Mouse (Mus musculus) embryonic facial prominence, embryonic 14.5 days (tissue): Measurements from ENCODE around the gene Tcirg1. TPM values are rescaled to one million over a fixed set of nuclear protein-coding genes. Genes with fewer than 3 reads are reported as not detected.
A peak's percentile ranks its signal among the peaks of the same experiment; 100 is the strongest.

ENCODE experiments used
- ATAC-seq: fragments of 200-750 bp; cut with Nextera tagmentation; 2 replicates; pipeline ENCODE4 v1.8.0; 2017; ENCODE audit warnings: low read depth, moderate number of reproducible peaks, moderate TSS enrichment
- DNase-seq: peaks from one replicate; pipeline ENCODE4 v3.0.0-alpha.2; 2015; ENCODE audit warnings: low spot score
- H3K27ac ChIP-seq: fragments of 300-500 bp; sonication (generic); replicated peaks from 2 replicates; pipeline ENCODE4 v1.5.1; 2014; ENCODE audit warnings: low read depth, mild to moderate bottlenecking, low read length, moderate library complexity
- H3K27me3 ChIP-seq: fragments of 300-500 bp; sonication (generic); replicated peaks from 2 replicates; pipeline ENCODE4 v1.6.1; 2014; ENCODE audit warnings: low read length; ENCODE audit not compliant: control insufficient read depth, insufficient read depth
- H3K36me3 ChIP-seq: fragments of 300-500 bp; sonication (generic); 2 replicates; pipeline ENCODE4 v1.6.1; 2014; ENCODE audit warnings: low read length, mixed read lengths; ENCODE audit not compliant: control insufficient read depth, insufficient read depth
- H3K4me1 ChIP-seq: fragments of 300-500 bp; sonication (generic); 2 replicates; pipeline ENCODE4 v1.6.1; 2014; ENCODE audit warnings: antibody characterized with exemption, low read length; ENCODE audit not compliant: control insufficient read depth, insufficient read depth
- H3K4me2 ChIP-seq: fragments of 300-500 bp; sonication (generic); 2 replicates; pipeline ENCODE4 v1.6.1; 2014; ENCODE audit warnings: low read depth, mild to moderate bottlenecking, low read length, moderate library complexity, mixed read lengths
- H3K4me3 ChIP-seq: fragments of 300-500 bp; sonication (generic); 2 replicates; pipeline ENCODE4 v1.5.1; 2014; ENCODE audit warnings: low read depth, mild to moderate bottlenecking, low read length
- H3K9ac ChIP-seq: fragments of 300-500 bp; sonication (generic); 2 replicates; pipeline ENCODE4 v1.6.1; 2014; ENCODE audit warnings: low read depth, mild to moderate bottlenecking, low read length, moderate library complexity, mixed read lengths
- H3K9me3 ChIP-seq: fragments of 300-500 bp; sonication (generic); 2 replicates; pipeline ENCODE4 v1.6.1; 2016; ENCODE audit warnings: low read length; ENCODE audit not compliant: control insufficient read depth
- WGBS: fragments of 180-500 bp; shearing (Covaris S2); extraction: QIAGEN DNeasy Blood & Tissue Kit; methylation state at CpG from one replicate; pipeline ENCODE4 v1.1.7; 2014; 5-methylcytosine and 5-hydroxymethylcytosine counted together
- polyA plus RNA-seq: library from polyadenylated mRNA; unstranded; fragments of >200 nt; fragmentation: Nextera tagmentation; extraction: Ambion mirVana; gene quantifications from 2 replicates; pipeline ENCODE4 v1.2.1, GENCODE M21; 2014

The Tcirg1 gene
- polyA plus RNA-seq, 1 experiment from 2014 or later = 33.6 TPM

- Histone ChIP-seq H3K9ac (no peak within 1 kb of the TSS), H3K4me2 (peak within 1 kb of the TSS; percentile 5; the same call in 1 of the 2 replicates)
- 32% methylated on average over 12 of the region's 12 CpGs for WGBS
Measured at GRCm38 (mm10) chr19:3929211-3929941, 22.4 kb upstream of the Tcirg1 start, which contains the start of gene Aldh3b1. Aldh3b1 (minus strand) TSS chr19:3929808.

GRCm38 (mm10) chr19:3928779-3929178 lies 21.8 kb upstream of the Tcirg1 start:
- no peaks in the 10 kb centered on the region for H3K27me3 ChIP-seq
- H3K9me3 ChIP-seq = no peaks in the 10 kb centered on the region
- H3K4me3 ChIP-seq = no peak overlapping the region
- no peak overlapping the region for H3K9ac ChIP-seq
- no peak overlapping the region for H3K4me2 ChIP-seq
- ATAC-seq (no peak), DNase-seq (no peak)
- H3K27ac ChIP-seq = peak overlapping the region; percentile 69
- 86% methylated on average over 4 of the region's 4 CpGs for WGBS
- peaks cover 23% of the 10 kb centered on the region for H3K4me1 ChIP-seq
- no peaks in the 10 kb centered on the region for H3K36me3 ChIP-seq

More at GRCm38 (mm10) chr19:3929211-3929941, 22.4 kb upstream of the Tcirg1 start, which contains the start of gene Aldh3b1:
- H3K27ac ChIP-seq = peak within 1 kb of the TSS; percentile 69
- H3K4me3 ChIP-seq = no peak within 1 kb of the TSS
- peaks cover 23% of the 10 kb centered on the region for H3K4me1 ChIP-seq
- DNase-seq (peak; percentile 80), ATAC-seq (peak; percentile 41)
- H3K27me3 ChIP-seq = no peaks in the 10 kb centered on the region
- no peaks in the 10 kb centered on the region for H3K36me3 ChIP-seq
- no peaks in the 10 kb centered on the region for H3K9me3 ChIP-seq

GRCm38 (mm10) chr19:3927989-3928388 lies 21.1 kb upstream of the Tcirg1 start:
- Histone ChIP-seq H3K4me2 (no peak overlapping the region), H3K4me1 (peaks cover 23% of the 10 kb centered on the region), H3K9me3 (no peaks in the 10 kb centered on the region), H3K9ac (no peak overlapping the region), H3K36me3 (no peaks in the 10 kb centered on the region), H3K4me3 (no peak overlapping the region), H3K27me3 (no peaks in the 10 kb centered on the region), H3K27ac (no peak overlapping the region)
- ATAC-seq (no peak), DNase-seq (no peak)
- WGBS = 93% methylated on average over 3 of the region's 4 CpGs

GRCm38 (mm10) chr19:3926685-3927084 lies 19.8 kb upstream of the Tcirg1 start:
- H3K4me1 ChIP-seq = peaks cover 23% of the 10 kb centered on the region
- no peaks in the 10 kb centered on the region for H3K27me3 ChIP-seq
- 54% methylated on average over 6 of the region's 6 CpGs for WGBS
- no peak overlapping the region for H3K4me3 ChIP-seq
- no peaks in the 10 kb centered on the region for H3K36me3 ChIP-seq
- ATAC-seq (no peak), DNase-seq (no peak)
- no peaks in the 10 kb centered on the region for H3K9me3 ChIP-seq
- no peak overlapping the region; the same call in 1 of the 2 replicates for H3K9ac ChIP-seq
- no peak overlapping the region for H3K4me2 ChIP-seq
- H3K27ac ChIP-seq = peak overlapping the region; percentile 34

- Histone ChIP-seq H3K9me3 (no peaks in the 10 kb centered on the region), H3K36me3 (no peaks in the 10 kb centered on the region), H3K27ac (peak overlapping the region; percentile 34), H3K27me3 (no peaks in the 10 kb centered on the region), H3K9ac (no peak overlapping the region; the same call in 1 of the 2 replicates), H3K4me2 (no peak overlapping the region), H3K4me3 (no peak overlapping the region), H3K4me1 (peaks cover 23% of the 10 kb centered on the region)
- DNase-seq (peak; percentile 65), ATAC-seq (peak; percentile 30; the same call in 1 of the 2 replicates)
- WGBS = 58% methylated on average over 3 of the region's 3 CpGs
Measured at GRCm38 (mm10) chr19:3926279-3926678, 19.3 kb upstream of the Tcirg1 start.

GRCm38 (mm10) chr19:3925859-3926258 lies 18.9 kb upstream of the Tcirg1 start:
- no peak for DNase-seq
- no peak for ATAC-seq
- peaks cover 23% of the 10 kb centered on the region for H3K4me1 ChIP-seq
- no peaks in the 10 kb centered on the region for H3K9me3 ChIP-seq
- peak overlapping the region; percentile 34; the same call in 1 of the 2 replicates for H3K27ac ChIP-seq
- no peak overlapping the region for H3K9ac ChIP-seq
- H3K36me3 ChIP-seq = no peaks in the 10 kb centered on the region
- no peak overlapping the region for H3K4me2 ChIP-seq
- no peaks in the 10 kb centered on the region for H3K27me3 ChIP-seq
- H3K4me3 ChIP-seq = no peak overlapping the region
- 60% methylated on average over 6 of the region's 6 CpGs for WGBS

GRCm38 (mm10) chr19:3924868-3925267 lies 17.9 kb upstream of the Tcirg1 start:
- H3K4me1 ChIP-seq = peaks cover 22% of the 10 kb centered on the region
- H3K36me3 ChIP-seq = no peaks in the 10 kb centered on the region
- no peak for ATAC-seq
- no peak overlapping the region for H3K4me3 ChIP-seq
- no peaks in the 10 kb centered on the region for H3K9me3 ChIP-seq
- H3K27me3 ChIP-seq = no peaks in the 10 kb centered on the region
- WGBS = 92% methylated on average over 7 of the region's 7 CpGs
- no peak overlapping the region for H3K9ac ChIP-seq
- DNase-seq = no peak
- no peak overlapping the region for H3K27ac ChIP-seq
- no peak overlapping the region for H3K4me2 ChIP-seq

GRCm38 (mm10) chr19:3924190-3924589 lies 17.3 kb upstream of the Tcirg1 start:
- ATAC-seq (no peak), DNase-seq (no peak)
- Histone ChIP-seq H3K36me3 (no peaks in the 10 kb centered on the region), H3K9me3 (no peaks in the 10 kb centered on the region), H3K27ac (peak overlapping the region; percentile 53), H3K27me3 (no peaks in the 10 kb centered on the region), H3K4me2 (no peak overlapping the region), H3K4me3 (no peak overlapping the region), H3K4me1 (peaks cover 15% of the 10 kb centered on the region), H3K9ac (no peak overlapping the region)
- WGBS = 78% methylated on average over 8 of the region's 8 CpGs

- ATAC-seq (peak; percentile 70), DNase-seq (peak; percentile 75)
- Histone ChIP-seq H3K9me3 (no peaks in the 10 kb centered on the region), H3K27me3 (no peaks in the 10 kb centered on the region), H3K4me2 (no peak overlapping the region), H3K4me3 (no peak overlapping the region), H3K4me1 (peaks cover 11% of the 10 kb centered on the region), H3K9ac (no peak overlapping the region), H3K27ac (peak overlapping the region; percentile 53), H3K36me3 (no peaks in the 10 kb centered on the region)
- 57% methylated on average over 13 of the region's 13 CpGs for WGBS
Measured at GRCm38 (mm10) chr19:3923586-3923985, 16.7 kb upstream of the Tcirg1 start.
